Mouse (Mus musculus): ENCODE results near the gene Hs3st2. TPM values are rescaled to one million over a fixed set of nuclear protein-coding genes. Genes with fewer than 3 reads are reported as not detected.

The Hs3st2 gene
- polyA plus RNA-seq, 1 experiment from 2014 or later: 0.07 TPM

DNA sequence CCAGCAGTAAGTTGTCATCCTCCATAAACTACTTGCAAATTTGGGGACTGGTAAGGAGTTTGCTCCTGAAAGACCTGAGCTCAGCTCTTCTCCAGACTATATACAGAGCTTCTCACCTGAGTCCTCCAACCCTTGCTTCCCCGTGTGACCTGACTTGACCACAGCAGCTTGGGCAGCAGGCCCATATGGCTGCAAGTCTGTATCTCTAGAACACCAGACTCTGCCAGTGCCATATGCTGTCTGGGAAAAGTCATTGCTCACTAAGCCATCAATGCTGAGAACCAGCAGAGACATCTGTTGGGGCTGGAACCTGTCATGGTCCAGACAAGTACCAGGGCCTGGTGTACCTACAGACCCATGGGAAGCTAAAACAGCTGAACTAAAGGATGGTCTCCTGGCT lies 73.5 kb downstream of the Hs3st2 start:
- Histone ChIP-seq H3K4me3 (ENCODE audit: low read depth, low read length) (no peak overlapping the region), H3K27ac (replicated peaks; ENCODE audit: low read depth, low read length) (no peak overlapping the region), H3K4me2 (ENCODE audit: low read depth, severe bottlenecking) (no peak overlapping the region), H3K27me3 (ENCODE audit: control insufficient read depth, insufficient read depth, low read length) (no peaks in the 10 kb centered on the region), H3K9me3 (ENCODE audit: control insufficient read depth, low read length) (no peaks in the 10 kb centered on the region), H3K36me3 (ENCODE audit: control insufficient read depth, insufficient read depth, low read length) (no peaks in the 10 kb centered on the region), H3K4me1 (ENCODE audit: control insufficient read depth, insufficient read depth, low read length) (no peaks in the 10 kb centered on the region), H3K9ac (ENCODE audit: low read length) (no peak overlapping the region)
- no peak for DNase-seq (ENCODE audit: low spot score)
- WGBS: 69% methylated on average over 1 of the region's 1 CpGs
- ATAC-seq (ENCODE audit: insufficient number of reproducible peaks, low FRiP score, low TSS enrichment, low read depth): no peak

DNA sequence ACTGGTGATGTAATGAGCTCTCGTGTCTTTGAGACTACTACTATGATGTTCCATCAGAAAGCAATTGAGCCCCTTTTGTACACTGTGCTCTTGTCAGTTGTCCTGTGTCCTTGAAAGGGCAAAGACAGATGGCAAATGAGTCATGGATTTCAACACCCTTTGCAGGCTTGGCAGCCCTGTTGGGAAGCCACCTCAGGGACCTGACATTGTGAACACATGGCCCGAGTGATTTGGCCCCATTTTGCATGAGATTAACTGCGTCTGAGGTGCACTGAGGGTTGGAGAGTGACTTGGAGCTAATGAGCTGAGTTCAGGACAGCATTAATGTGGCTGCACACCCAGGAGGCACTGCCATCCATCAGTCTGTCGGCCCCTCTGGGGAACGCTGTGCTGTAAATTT lies 74.7 kb downstream of the Hs3st2 start:
- ATAC-seq (ENCODE audit: insufficient number of reproducible peaks, low FRiP score, low TSS enrichment, low read depth): no peak
- WGBS: 69% methylated on average over 5 of the region's 5 CpGs

DNA sequence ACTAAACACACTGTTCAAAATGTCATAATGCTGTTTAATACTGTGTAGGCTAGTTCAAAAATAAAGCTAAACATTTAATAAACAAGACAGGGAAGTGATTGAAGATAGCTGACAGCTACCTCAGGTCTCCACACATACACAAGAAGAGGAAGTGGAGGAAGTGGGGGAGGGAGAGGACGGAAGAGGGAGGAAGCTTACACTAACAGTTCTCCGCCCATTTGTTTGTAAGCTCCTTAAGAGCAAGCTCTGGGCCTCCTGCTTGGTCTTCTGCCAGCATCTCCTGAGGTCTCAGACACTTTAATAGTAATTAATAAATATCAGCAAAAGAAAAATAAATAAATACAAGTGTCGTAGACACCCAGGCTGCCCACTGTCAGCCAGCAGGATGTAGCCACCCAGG lies 77.8 kb downstream of the Hs3st2 start:
- no peaks in the 10 kb centered on the region for H3K36me3 ChIP-seq (ENCODE audit: control insufficient read depth, insufficient read depth, low read length)
- no peak overlapping the region for H3K9ac ChIP-seq (ENCODE audit: low read length)
- H3K27ac ChIP-seq (replicated peaks; ENCODE audit: low read depth, low read length): no peak overlapping the region
- H3K4me1 ChIP-seq (ENCODE audit: control insufficient read depth, insufficient read depth, low read length): no peaks in the 10 kb centered on the region
- H3K9me3 ChIP-seq (ENCODE audit: control insufficient read depth, low read length): no peaks in the 10 kb centered on the region
- H3K27me3 ChIP-seq (ENCODE audit: control insufficient read depth, insufficient read depth, low read length): no peaks in the 10 kb centered on the region
- no peak overlapping the region for H3K4me2 ChIP-seq (ENCODE audit: low read depth, severe bottlenecking)
- WGBS: 70% methylated on average over 3 of the region's 3 CpGs
- no peak overlapping the region for H3K4me3 ChIP-seq (ENCODE audit: low read depth, low read length)
- no peak for ATAC-seq (ENCODE audit: insufficient number of reproducible peaks, low FRiP score, low TSS enrichment, low read depth)
- no peak for DNase-seq (ENCODE audit: low spot score)

More for the DNA sequence above, 74.7 kb downstream of the Hs3st2 start:
- no peak overlapping the region for H3K4me3 ChIP-seq (ENCODE audit: low read depth, low read length)
- no peak for DNase-seq (ENCODE audit: low spot score)
- H3K9ac ChIP-seq (ENCODE audit: low read length): no peak overlapping the region
- no peaks in the 10 kb centered on the region for H3K4me1 ChIP-seq (ENCODE audit: control insufficient read depth, insufficient read depth, low read length)
- H3K9me3 ChIP-seq (ENCODE audit: control insufficient read depth, low read length): no peaks in the 10 kb centered on the region
- H3K27ac ChIP-seq (replicated peaks; ENCODE audit: low read depth, low read length): no peak overlapping the region
- no peaks in the 10 kb centered on the region for H3K36me3 ChIP-seq (ENCODE audit: control insufficient read depth, insufficient read depth, low read length)
- H3K4me2 ChIP-seq (ENCODE audit: low read depth, severe bottlenecking): no peak overlapping the region
- no peaks in the 10 kb centered on the region for H3K27me3 ChIP-seq (ENCODE audit: control insufficient read depth, insufficient read depth, low read length)

DNA sequence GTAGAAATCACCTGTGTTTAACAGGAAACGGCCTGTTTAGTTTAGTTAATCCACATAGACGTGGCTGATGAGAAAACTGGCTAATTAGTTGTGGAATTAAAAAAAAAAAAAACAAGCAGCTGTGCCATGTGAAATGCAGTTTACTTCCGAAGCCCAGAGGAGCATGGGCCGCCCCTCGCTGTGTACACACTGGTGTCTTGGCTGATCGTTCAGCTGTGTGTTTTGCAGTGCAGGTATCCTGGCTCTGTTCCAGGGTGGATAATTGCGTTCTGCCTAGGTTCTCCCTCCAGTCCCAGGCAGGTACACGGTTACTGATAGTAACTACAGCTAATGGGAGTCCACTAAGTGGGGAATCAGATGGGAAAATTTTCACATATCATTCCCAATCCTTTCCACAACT lies 86.6 kb downstream of the Hs3st2 start:
- no peaks in the 10 kb centered on the region for H3K27me3 ChIP-seq (ENCODE audit: control insufficient read depth, insufficient read depth, low read length)
- no peak overlapping the region for H3K27ac ChIP-seq (replicated peaks; ENCODE audit: low read depth, low read length)
- 56% methylated on average over 8 of the region's 8 CpGs for WGBS
- no peaks in the 10 kb centered on the region for H3K4me1 ChIP-seq (ENCODE audit: control insufficient read depth, insufficient read depth, low read length)
- H3K36me3 ChIP-seq (ENCODE audit: control insufficient read depth, insufficient read depth, low read length): no peaks in the 10 kb centered on the region
- no peaks in the 10 kb centered on the region for H3K9me3 ChIP-seq (ENCODE audit: control insufficient read depth, low read length)
- H3K4me2 ChIP-seq (ENCODE audit: low read depth, severe bottlenecking): no peak overlapping the region
- H3K4me3 ChIP-seq (ENCODE audit: low read depth, low read length): no peak overlapping the region
- DNase-seq (ENCODE audit: low spot score) (no peak), ATAC-seq (ENCODE audit: insufficient number of reproducible peaks, low FRiP score, low TSS enrichment, low read depth) (no peak)
- H3K9ac ChIP-seq (ENCODE audit: low read length): no peak overlapping the region

DNA sequence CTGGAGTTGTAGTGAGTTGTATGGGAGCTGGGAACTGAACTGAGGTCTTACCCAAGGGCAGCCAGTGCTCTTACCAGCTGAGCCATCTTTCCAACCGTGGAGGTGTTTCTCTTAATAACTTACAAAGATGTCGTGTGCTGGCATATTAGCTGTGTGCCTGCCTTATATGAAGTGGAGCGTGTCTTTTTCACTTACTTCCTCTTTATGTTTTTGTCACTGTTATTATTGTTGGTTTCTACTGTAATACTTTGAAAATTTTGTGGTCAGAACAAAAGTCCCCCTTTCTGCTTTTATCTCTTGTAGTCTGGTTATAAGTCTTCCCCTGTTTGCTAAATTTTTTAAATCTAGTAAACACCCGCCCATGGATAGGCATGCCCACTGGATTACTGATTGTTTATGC lies 88.4 kb downstream of the Hs3st2 start:
- Histone ChIP-seq H3K4me2 (ENCODE audit: low read depth, severe bottlenecking) (no peak overlapping the region), H3K4me1 (ENCODE audit: control insufficient read depth, insufficient read depth, low read length) (no peaks in the 10 kb centered on the region), H3K9ac (ENCODE audit: low read length) (no peak overlapping the region), H3K27ac (replicated peaks; ENCODE audit: low read depth, low read length) (no peak overlapping the region), H3K4me3 (ENCODE audit: low read depth, low read length) (no peak overlapping the region), H3K27me3 (ENCODE audit: control insufficient read depth, insufficient read depth, low read length) (no peaks in the 10 kb centered on the region), H3K36me3 (ENCODE audit: control insufficient read depth, insufficient read depth, low read length) (no peaks in the 10 kb centered on the region), H3K9me3 (ENCODE audit: control insufficient read depth, low read length) (no peaks in the 10 kb centered on the region)
- DNase-seq (ENCODE audit: low spot score): no peak
- 94% methylated on average over 4 of the region's 4 CpGs for WGBS
- ATAC-seq (ENCODE audit: insufficient number of reproducible peaks, low FRiP score, low TSS enrichment, low read depth): no peak

DNA sequence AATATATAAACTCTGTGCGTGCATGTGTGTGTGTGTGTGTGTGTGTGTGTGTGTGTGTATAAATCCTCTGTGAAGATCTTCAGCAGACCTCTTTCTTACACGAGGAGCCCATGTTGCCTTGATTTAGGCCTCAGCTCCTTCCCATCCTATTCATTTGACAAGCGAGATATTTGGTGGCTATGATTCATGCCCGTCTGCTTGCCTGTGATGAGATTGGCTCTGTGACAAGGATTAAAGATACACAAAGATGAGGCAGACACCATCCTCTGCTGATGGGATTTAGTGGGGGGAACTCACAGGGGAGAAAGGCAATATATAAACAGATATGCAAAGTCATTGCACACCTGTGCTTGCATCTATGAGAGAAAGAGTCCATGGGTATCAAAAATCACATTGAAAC lies 92.9 kb downstream of the Hs3st2 start:
- no peaks in the 10 kb centered on the region for H3K9me3 ChIP-seq (ENCODE audit: control insufficient read depth, low read length)
- no peak overlapping the region for H3K4me3 ChIP-seq (ENCODE audit: low read depth, low read length)
- H3K27me3 ChIP-seq (ENCODE audit: control insufficient read depth, insufficient read depth, low read length): no peaks in the 10 kb centered on the region
- H3K27ac ChIP-seq (replicated peaks; ENCODE audit: low read depth, low read length): no peak overlapping the region
- ATAC-seq (ENCODE audit: insufficient number of reproducible peaks, low FRiP score, low TSS enrichment, low read depth): no peak
- no peak for DNase-seq (ENCODE audit: low spot score)
- H3K36me3 ChIP-seq (ENCODE audit: control insufficient read depth, insufficient read depth, low read length): no peaks in the 10 kb centered on the region
- 84% methylated on average over 4 of the region's 4 CpGs for WGBS
- no peak overlapping the region for H3K9ac ChIP-seq (ENCODE audit: low read length)
- H3K4me1 ChIP-seq (ENCODE audit: control insufficient read depth, insufficient read depth, low read length): no peaks in the 10 kb centered on the region
- H3K4me2 ChIP-seq (ENCODE audit: low read depth, severe bottlenecking): no peak overlapping the region

DNA sequence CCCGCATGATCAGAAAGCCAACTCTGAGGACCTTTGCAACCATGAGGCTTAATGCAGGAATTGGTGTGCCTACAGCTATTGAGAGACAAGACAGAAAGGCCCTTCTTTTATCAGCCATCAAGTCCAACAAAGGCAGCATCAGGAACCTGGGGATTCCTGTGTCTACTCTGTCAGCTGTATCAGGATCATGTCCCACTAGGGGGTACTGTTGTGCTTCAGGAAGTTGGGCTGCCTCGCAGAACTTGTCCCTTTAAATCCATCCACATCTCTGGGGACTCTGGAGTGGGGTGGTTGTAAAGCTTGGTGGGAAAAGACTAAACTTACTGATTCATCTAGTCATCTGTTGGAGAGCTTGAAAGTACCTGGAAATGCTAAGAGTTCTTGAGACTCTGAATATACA lies 93.6 kb downstream of the Hs3st2 start:
- peak; percentile 34 for DNase-seq (ENCODE audit: low spot score)
- H3K27ac ChIP-seq (replicated peaks; ENCODE audit: low read depth, low read length): no peak overlapping the region
- H3K9me3 ChIP-seq (ENCODE audit: control insufficient read depth, low read length): no peaks in the 10 kb centered on the region
- no peak for ATAC-seq (ENCODE audit: insufficient number of reproducible peaks, low FRiP score, low TSS enrichment, low read depth)
- H3K36me3 ChIP-seq (ENCODE audit: control insufficient read depth, insufficient read depth, low read length): no peaks in the 10 kb centered on the region
- H3K4me3 ChIP-seq (ENCODE audit: low read depth, low read length): no peak overlapping the region
- H3K27me3 ChIP-seq (ENCODE audit: control insufficient read depth, insufficient read depth, low read length): no peaks in the 10 kb centered on the region
- no peak overlapping the region for H3K9ac ChIP-seq (ENCODE audit: low read length)
- 75% methylated on average over 2 of the region's 2 CpGs for WGBS
- H3K4me2 ChIP-seq (ENCODE audit: low read depth, severe bottlenecking): no peak overlapping the region
- no peaks in the 10 kb centered on the region for H3K4me1 ChIP-seq (ENCODE audit: control insufficient read depth, insufficient read depth, low read length)

DNA sequence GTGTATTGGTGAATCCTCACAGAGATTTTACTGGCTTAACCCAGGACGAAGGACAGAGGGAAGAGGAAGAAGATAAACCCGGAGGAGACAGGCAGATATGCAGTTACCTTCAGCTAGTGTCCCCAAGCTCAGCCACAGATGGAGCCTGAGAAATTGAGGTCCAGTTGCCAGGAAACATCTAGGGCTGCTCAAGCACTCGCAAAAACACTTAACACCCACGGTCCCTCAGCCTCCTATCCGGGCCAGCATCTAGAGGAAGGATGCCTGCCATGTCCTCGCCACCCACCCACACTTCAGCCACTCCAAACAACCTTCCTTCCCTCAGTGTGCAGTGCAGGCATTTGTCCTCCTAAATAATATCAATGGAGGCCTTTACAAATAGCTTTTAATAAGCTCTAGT lies 95.6 kb downstream of the Hs3st2 start:
- Histone ChIP-seq H3K4me3 (ENCODE audit: low read depth, low read length) (no peak overlapping the region), H3K9me3 (ENCODE audit: control insufficient read depth, low read length) (no peaks in the 10 kb centered on the region), H3K4me2 (ENCODE audit: low read depth, severe bottlenecking) (no peak overlapping the region), H3K27me3 (ENCODE audit: control insufficient read depth, insufficient read depth, low read length) (no peaks in the 10 kb centered on the region), H3K27ac (replicated peaks; ENCODE audit: low read depth, low read length) (no peak overlapping the region), H3K4me1 (ENCODE audit: control insufficient read depth, insufficient read depth, low read length) (peaks cover 5% of the 10 kb centered on the region; the same call in 1 of the 2 replicates), H3K36me3 (ENCODE audit: control insufficient read depth, insufficient read depth, low read length) (no peaks in the 10 kb centered on the region), H3K9ac (ENCODE audit: low read length) (no peak overlapping the region)
- no peak for DNase-seq (ENCODE audit: low spot score)
- ATAC-seq (ENCODE audit: insufficient number of reproducible peaks, low FRiP score, low TSS enrichment, low read depth): no peak
- WGBS: 59% methylated on average over 6 of the region's 6 CpGs

DNA sequence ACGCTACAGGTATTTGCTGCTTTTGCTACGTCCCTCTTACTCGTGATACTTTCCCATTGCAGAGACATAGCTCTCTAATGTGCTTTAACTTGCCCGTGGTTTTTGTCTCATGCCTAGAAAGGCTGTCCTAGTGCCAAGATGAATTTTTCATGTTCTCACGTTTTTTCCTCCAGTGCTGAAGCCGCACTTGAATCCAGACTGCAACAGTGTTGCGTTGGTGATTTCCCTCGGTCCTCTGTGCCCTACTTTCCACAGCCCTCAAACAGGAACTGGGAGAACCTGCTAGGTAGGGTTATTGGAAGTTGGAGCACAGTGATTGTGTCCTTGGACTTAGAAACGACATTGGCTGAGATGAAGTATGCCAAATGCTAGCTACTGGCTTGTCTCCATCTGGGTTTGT lies 97.7 kb downstream of the Hs3st2 start:
- Histone ChIP-seq H3K4me3 (ENCODE audit: low read depth, low read length) (no peak overlapping the region), H3K9ac (ENCODE audit: low read length) (no peak overlapping the region), H3K4me1 (ENCODE audit: control insufficient read depth, insufficient read depth, low read length) (peaks cover 5% of the 10 kb centered on the region; the same call in 1 of the 2 replicates), H3K27ac (replicated peaks; ENCODE audit: low read depth, low read length) (no peak overlapping the region), H3K36me3 (ENCODE audit: control insufficient read depth, insufficient read depth, low read length) (no peaks in the 10 kb centered on the region), H3K27me3 (ENCODE audit: control insufficient read depth, insufficient read depth, low read length) (no peaks in the 10 kb centered on the region), H3K4me2 (ENCODE audit: low read depth, severe bottlenecking) (no peak overlapping the region), H3K9me3 (ENCODE audit: control insufficient read depth, low read length) (no peaks in the 10 kb centered on the region)
- WGBS: 92% methylated on average over 9 of the region's 9 CpGs
- ATAC-seq (ENCODE audit: insufficient number of reproducible peaks, low FRiP score, low TSS enrichment, low read depth) (no peak), DNase-seq (ENCODE audit: low spot score) (no peak)
